Comparison of ENCODE assay signal across 8 mouse cellular contexts in genomic region chr10:12817409-12817808, GRCm38 (mm10). TPM values are rescaled to one million over a fixed set of nuclear protein-coding genes. Genes with fewer than 3 reads are reported as not detected.
DNase-seq lines count a peak whose midpoint lies in the region; ATAC-seq lines count a peak whose summit lies in the region.

No protein-coding gene starts in this region.

- H3K9ac ChIP-seq in kidney, embryonic 15.5 days: no peak overlapping the region
- no peak overlapping the region for H3K9ac ChIP-seq in forebrain, embryonic 15.5 days (replicated peaks)
- H3K9ac ChIP-seq in stomach, embryonic 16.5 days (ENCODE audit: low read length): no peak overlapping the region

- 93% methylated on average over 6 of the region's 6 CpGs for WGBS in kidney, embryonic 15.5 days
- 72% methylated on average over 6 of the region's 6 CpGs for WGBS in forebrain, embryonic 15.5 days
- 87% methylated on average over 6 of the region's 6 CpGs for WGBS in stomach, embryonic 16.5 days

- no peaks in the 10 kb centered on the region for H3K9me3 ChIP-seq in kidney, embryonic 15.5 days (replicated peaks)
- H3K9me3 ChIP-seq in forebrain, embryonic 15.5 days: no peaks in the 10 kb centered on the region
- no peaks in the 10 kb centered on the region for H3K9me3 ChIP-seq in stomach, embryonic 16.5 days (replicated peaks; ENCODE audit: control insufficient read depth, low read length)

- no peaks in the 10 kb centered on the region for H3K36me3 ChIP-seq in kidney, embryonic 15.5 days
- no peaks in the 10 kb centered on the region for H3K36me3 ChIP-seq in forebrain, embryonic 15.5 days
- H3K36me3 ChIP-seq in stomach, embryonic 16.5 days (ENCODE audit: control insufficient read depth, insufficient read depth, low read length): no peaks in the 10 kb centered on the region

- no peak overlapping the region for H3K27ac ChIP-seq in kidney, embryonic 15.5 days
- H3K27ac ChIP-seq in forebrain, embryonic 15.5 days (replicated peaks): no peak overlapping the region
- no peak overlapping the region for H3K27ac ChIP-seq in stomach, embryonic 16.5 days (ENCODE audit: low read length)

- peak; percentile 91 for DNase-seq in kidney, adult 11 months
- DNase-seq in adrenal gland, postnatal 10 days: peak; percentile 93
- peak; percentile 97 for DNase-seq in kidney, adult 9 months
- no peak for DNase-seq in left cerebral cortex, adult 9 months (ENCODE audit: low spot score in 2 of 2)
- DNase-seq in yolk sac, embryonic 10.5 days (ENCODE audit: low spot score): no peak

- H3K27me3 ChIP-seq in kidney, embryonic 15.5 days: no peaks in the 10 kb centered on the region
- no peaks in the 10 kb centered on the region for H3K27me3 ChIP-seq in forebrain, embryonic 15.5 days
- no peaks in the 10 kb centered on the region for H3K27me3 ChIP-seq in stomach, embryonic 16.5 days (ENCODE audit: control insufficient read depth, insufficient read depth, low read length)

- no peak overlapping the region for H3K4me3 ChIP-seq in kidney, embryonic 15.5 days (replicated peaks)
- H3K4me3 ChIP-seq in forebrain, embryonic 15.5 days: no peak overlapping the region
- H3K4me3 ChIP-seq in stomach, embryonic 16.5 days (replicated peaks; ENCODE audit: low read length): no peak overlapping the region

- ATAC-seq in kidney, embryonic 15.5 days (replicated peaks; ENCODE audit: low FRiP score): no peak
- peak; percentile 89 for ATAC-seq in forebrain, embryonic 15.5 days (replicated peaks)
- ATAC-seq in stomach, embryonic 16.5 days (ENCODE audit: insufficient read depth, low FRiP score): peak; percentile 34; the same call in 1 of the 2 replicates

- no peak overlapping the region for H3K4me2 ChIP-seq in kidney, embryonic 15.5 days
- no peak overlapping the region for H3K4me2 ChIP-seq in forebrain, embryonic 15.5 days (replicated peaks)
- H3K4me2 ChIP-seq in stomach, embryonic 16.5 days (ENCODE audit: low read depth, low read length): no peak overlapping the region

- H3K4me1 ChIP-seq in kidney, embryonic 15.5 days: peaks cover 9% of the 10 kb centered on the region; the same call in 1 of the 2 replicates
- H3K4me1 ChIP-seq in forebrain, embryonic 15.5 days: 0 out of 2 replicates have a peak, but pooled peaks cover 5% of the 10 kb centered on the region
- peaks cover 20% of the 10 kb centered on the region for H3K4me1 ChIP-seq in stomach, embryonic 16.5 days (ENCODE audit: control insufficient read depth, insufficient read depth, low read length)

RNA-seq across cellular contexts. Expression of gene Utrn, which starts 51.8 kb away (rescaled TPM):
- polyA plus RNA-seq in kidney, embryonic 15.5 days (2015; fragmentation: Nextera tagmentation; extraction: Ambion mirVana): 85.2 and 86.1 TPM in 2 replicates
- 10 to 100 TPM; 68.5 to 96.0 TPM for total RNA-seq in adrenal gland, postnatal 10 days (2021)
- polyA plus RNA-seq in forebrain, embryonic 15.5 days (2015; fragmentation: Nextera tagmentation; extraction: Ambion mirVana): 17.8 and 18.4 TPM in 2 replicates
- 68.4 and 72.0 TPM in 2 replicates for polyA plus RNA-seq in stomach, embryonic 16.5 days (2015; fragmentation: Nextera tagmentation; extraction: Ambion mirVana)

Comparison
In these comparisons a context has a peak if more than half of its experiments do, and no peak if none do; other contexts are left out.
1. DNase-seq: peak in kidney, adult 11 months (single experiment), adrenal gland, postnatal 10 days (single experiment) and kidney, adult 9 months (single experiment); none in left cerebral cortex, adult 9 months (0 of 2) and yolk sac, embryonic 10.5 days (single experiment).